Mouse (Mus musculus): ENCODE results near the gene Suox. TPM values are rescaled to one million over a fixed set of nuclear protein-coding genes. Genes with fewer than 3 reads are reported as not detected.
"Not testable (repeated sequence)": the region's sequence is repeated elsewhere in the genome, so short reads cannot be mapped to it uniquely, and the experiment has no call there.

The Suox gene
- polyA plus RNA-seq, 1 experiment from 2014 or later = 11.4 TPM

- H3K27me3 ChIP-seq (ENCODE audit: control insufficient read depth, insufficient read depth, low read length); H3K4me1 ChIP-seq (ENCODE audit: control insufficient read depth in 2 of 2, insufficient read depth in 2 of 2, low read length in 2 of 2); H3K4me3 ChIP-seq (ENCODE audit: control insufficient read depth in 1 of 2, insufficient read depth in 1 of 2, low read depth in 1 of 2, low read length in 2 of 2); ATAC-seq (ENCODE audit: insufficient number of reproducible peaks, insufficient read depth, low FRiP score, low read depth); H3K27ac ChIP-seq (replicated peaks in 1 of 2; ENCODE audit: control insufficient read depth in 1 of 2, insufficient read depth in 1 of 2, low read depth in 2 of 2, low read length in 2 of 2); H3K4me2 ChIP-seq (ENCODE audit: low read length); H3K9me3 ChIP-seq (ENCODE audit: control insufficient read depth, low read length); H3K9ac ChIP-seq (ENCODE audit: low read length): not testable (repeated sequence)
- H3K36me3 ChIP-seq (ENCODE audit: control insufficient read depth, insufficient read depth, low read length) = peaks cover 27% of the 10 kb centered on the region
- 76% methylated on average over 3 of the region's 4 CpGs for WGBS
Measured at GRCm38 (mm10) chr10:128623106-128623613, 50.7 kb downstream of the Suox start.

- H3K4me1 ChIP-seq (ENCODE audit: control insufficient read depth in 2 of 2, insufficient read depth in 2 of 2, low read length in 2 of 2) = peaks cover 2 to 7% of the 10 kb centered on the region in 2 experiments; a peak in 3 of 4 replicates
- no peaks in the 10 kb centered on the region for H3K9me3 ChIP-seq (ENCODE audit: control insufficient read depth, low read length)
- peaks cover 27% of the 10 kb centered on the region for H3K36me3 ChIP-seq (ENCODE audit: control insufficient read depth, insufficient read depth, low read length)
- no peak overlapping the region for H3K4me3 ChIP-seq (ENCODE audit: control insufficient read depth in 1 of 2, insufficient read depth in 1 of 2, low read depth in 1 of 2, low read length in 2 of 2)
- H3K27me3 ChIP-seq (ENCODE audit: control insufficient read depth, insufficient read depth, low read length) = no peaks in the 10 kb centered on the region
- 83% methylated on average over 4 of the region's 4 CpGs for WGBS
- no peak overlapping the region for H3K27ac ChIP-seq (replicated peaks in 1 of 2; ENCODE audit: control insufficient read depth in 1 of 2, insufficient read depth in 1 of 2, low read depth in 2 of 2, low read length in 2 of 2)
- ATAC-seq (ENCODE audit: insufficient number of reproducible peaks, insufficient read depth, low FRiP score, low read depth) = no peak
- H3K9ac ChIP-seq (ENCODE audit: low read length) = no peak overlapping the region
- no peak overlapping the region for H3K4me2 ChIP-seq (ENCODE audit: low read length)
Measured at GRCm38 (mm10) chr10:128622702-128623101, 51.2 kb downstream of the Suox start.

- peaks cover 27% of the 10 kb centered on the region for H3K36me3 ChIP-seq (ENCODE audit: control insufficient read depth, insufficient read depth, low read length)
- 78% methylated on average over 3 of the region's 3 CpGs for WGBS
- H3K4me3 ChIP-seq (ENCODE audit: control insufficient read depth in 1 of 2, insufficient read depth in 1 of 2, low read depth in 1 of 2, low read length in 2 of 2) = no peak overlapping the region
- no peak overlapping the region for H3K9ac ChIP-seq (ENCODE audit: low read length)
- H3K4me1 ChIP-seq (ENCODE audit: control insufficient read depth in 2 of 2, insufficient read depth in 2 of 2, low read length in 2 of 2) = peaks cover 2 to 7% of the 10 kb centered on the region in 2 experiments; a peak in 3 of 4 replicates
- no peak overlapping the region for H3K27ac ChIP-seq (replicated peaks in 1 of 2; ENCODE audit: control insufficient read depth in 1 of 2, insufficient read depth in 1 of 2, low read depth in 2 of 2, low read length in 2 of 2)
- H3K9me3 ChIP-seq (ENCODE audit: control insufficient read depth, low read length) = no peaks in the 10 kb centered on the region
- no peak for ATAC-seq (ENCODE audit: insufficient number of reproducible peaks, insufficient read depth, low FRiP score, low read depth)
- no peak overlapping the region for H3K4me2 ChIP-seq (ENCODE audit: low read length)
- H3K27me3 ChIP-seq (ENCODE audit: control insufficient read depth, insufficient read depth, low read length) = no peaks in the 10 kb centered on the region
Measured at GRCm38 (mm10) chr10:128621986-128622520, 51.8 kb downstream of the Suox start.

DNA sequence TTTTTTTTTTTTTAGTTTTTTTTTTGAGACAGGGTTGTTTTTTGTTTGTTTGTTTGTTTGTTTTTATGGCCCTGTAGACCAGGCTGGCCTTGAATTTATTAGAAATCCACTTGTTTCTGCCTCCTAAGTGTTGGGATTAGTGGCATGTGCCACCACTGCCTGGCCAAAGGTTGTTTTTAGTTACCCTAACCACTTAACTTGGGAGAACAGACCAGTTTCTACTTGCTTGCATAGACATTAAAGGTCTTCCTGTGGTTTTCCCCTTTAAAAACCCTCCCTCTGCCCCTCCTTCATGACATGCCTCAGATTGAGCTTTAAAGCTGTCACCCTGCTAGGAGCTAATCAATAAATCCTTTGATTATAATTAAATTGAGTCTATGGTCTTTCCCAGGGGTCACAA is 53.6 kb downstream of the Suox start:
- no peak overlapping the region for H3K4me2 ChIP-seq (ENCODE audit: low read length)
- no peak overlapping the region for H3K9ac ChIP-seq (ENCODE audit: low read length)
- no peaks in the 10 kb centered on the region for H3K9me3 ChIP-seq (ENCODE audit: control insufficient read depth, low read length)
- no peak for ATAC-seq (ENCODE audit: insufficient number of reproducible peaks, insufficient read depth, low FRiP score, low read depth)
- H3K4me3 ChIP-seq (ENCODE audit: control insufficient read depth in 1 of 2, insufficient read depth in 1 of 2, low read depth in 1 of 2, low read length in 2 of 2) = no peak overlapping the region
- no peaks in the 10 kb centered on the region for H3K27me3 ChIP-seq (ENCODE audit: control insufficient read depth, insufficient read depth, low read length)
- peaks cover 2 to 3% of the 10 kb centered on the region in 2 experiments; a peak in 3 of 4 replicates for H3K4me1 ChIP-seq (ENCODE audit: control insufficient read depth in 2 of 2, insufficient read depth in 2 of 2, low read length in 2 of 2)
- no peak overlapping the region for H3K27ac ChIP-seq (replicated peaks in 1 of 2; ENCODE audit: control insufficient read depth in 1 of 2, insufficient read depth in 1 of 2, low read depth in 2 of 2, low read length in 2 of 2)
- peaks cover 24% of the 10 kb centered on the region for H3K36me3 ChIP-seq (ENCODE audit: control insufficient read depth, insufficient read depth, low read length)

Other genes starting within 250 kb of the Suox start
- gene Smarcc2, start 214.8 kb downstream of the Suox start, polyA plus RNA-seq (2014; fragmentation: Nextera tagmentation; extraction: Ambion mirVana) = 62.4 and 63.7 TPM in 2 replicates
- 1,060 and 1,246 TPM in 2 replicates for gene Myl6, start 179.9 kb downstream of the Suox start, polyA plus RNA-seq (2014; fragmentation: Nextera tagmentation; extraction: Ambion mirVana)
- gene Myl6b, start 175.4 kb downstream of the Suox start, polyA plus RNA-seq (2014; fragmentation: Nextera tagmentation; extraction: Ambion mirVana) = 5.0 and 5.5 TPM in 2 replicates
- gene Esyt1, start 148.2 kb downstream of the Suox start, polyA plus RNA-seq (2014; fragmentation: Nextera tagmentation; extraction: Ambion mirVana) = 17.3 and 17.8 TPM in 2 replicates
- 7.3 and 8.2 TPM in 2 replicates for gene Zc3h10, start 126.3 kb downstream of the Suox start, polyA plus RNA-seq (2014; fragmentation: Nextera tagmentation; extraction: Ambion mirVana)
- 2,755 and 3,168 TPM in 2 replicates for gene Rpl41, start 124.8 kb downstream of the Suox start, polyA plus RNA-seq (2014; fragmentation: Nextera tagmentation; extraction: Ambion mirVana)
- gene Pa2g4, start 108.1 kb downstream of the Suox start, polyA plus RNA-seq (2014; fragmentation: Nextera tagmentation; extraction: Ambion mirVana) = 123 TPM in 2 replicates
- 2.9 and 3.5 TPM in 2 replicates for gene Erbb3, start 84.4 kb downstream of the Suox start, polyA plus RNA-seq (2014; fragmentation: Nextera tagmentation; extraction: Ambion mirVana)
- 540 and 605 TPM in 2 replicates for gene Rps26, start 47.3 kb downstream of the Suox start, polyA plus RNA-seq (2014; fragmentation: Nextera tagmentation; extraction: Ambion mirVana)
- 1.5 and 1.8 TPM in 2 replicates for gene Ikzf4, start 28.1 kb downstream of the Suox start, polyA plus RNA-seq (2014; fragmentation: Nextera tagmentation; extraction: Ambion mirVana)
- 56.7 and 58.3 TPM in 2 replicates for gene Rab5b, start 22.2 kb upstream of the Suox start, polyA plus RNA-seq (2014; fragmentation: Nextera tagmentation; extraction: Ambion mirVana)
- 3.6 and 4.7 TPM in 2 replicates for gene Pmel, start 30.1 kb upstream of the Suox start, polyA plus RNA-seq (2014; fragmentation: Nextera tagmentation; extraction: Ambion mirVana)
- gene Cdk2, start 31.0 kb upstream of the Suox start, polyA plus RNA-seq (2014; fragmentation: Nextera tagmentation; extraction: Ambion mirVana) = 89.2 and 90.3 TPM in 2 replicates
- 5.4 and 7.1 TPM in 2 replicates for gene Dgka, start 70.8 kb upstream of the Suox start, polyA plus RNA-seq (2014; fragmentation: Nextera tagmentation; extraction: Ambion mirVana)
- gene Pym1, start 73.8 kb upstream of the Suox start, polyA plus RNA-seq (2014; fragmentation: Nextera tagmentation; extraction: Ambion mirVana) = 16.0 and 18.3 TPM in 2 replicates
- 1.1 and 1.8 TPM in 2 replicates for gene Mmp19, start 116.8 kb upstream of the Suox start, polyA plus RNA-seq (2014; fragmentation: Nextera tagmentation; extraction: Ambion mirVana)
- gene Dnajc14, start 130.0 kb upstream of the Suox start, polyA plus RNA-seq (2014; fragmentation: Nextera tagmentation; extraction: Ambion mirVana) = 28.2 and 31.0 TPM in 2 replicates
- 16.6 and 18.2 TPM in 2 replicates for gene Tmem198b, start 130.3 kb upstream of the Suox start, polyA plus RNA-seq (2014; fragmentation: Nextera tagmentation; extraction: Ambion mirVana)
- gene Sarnp, start 143.3 kb upstream of the Suox start, polyA plus RNA-seq (2014; fragmentation: Nextera tagmentation; extraction: Ambion mirVana) = 157 and 168 TPM in 2 replicates
- gene Ormdl2, start 147.6 kb upstream of the Suox start, polyA plus RNA-seq (2014; fragmentation: Nextera tagmentation; extraction: Ambion mirVana) = 41.4 and 46.1 TPM in 2 replicates
- 2.3 and 3.4 TPM in 2 replicates for gene Gdf11, start 217.6 kb upstream of the Suox start, polyA plus RNA-seq (2014; fragmentation: Nextera tagmentation; extraction: Ambion mirVana)
- gene Cd63, start 226.9 kb upstream of the Suox start, polyA plus RNA-seq (2014; fragmentation: Nextera tagmentation; extraction: Ambion mirVana) = 363 and 394 TPM in 2 replicates
- 7.7 and 11.5 TPM in 2 replicates for gene Rdh5, start 248.8 kb upstream of the Suox start, polyA plus RNA-seq (2014; fragmentation: Nextera tagmentation; extraction: Ambion mirVana)
- 239 and 251 TPM in 2 replicates for gene Bloc1s1, start 250.0 kb upstream of the Suox start, polyA plus RNA-seq (2014; fragmentation: Nextera tagmentation; extraction: Ambion mirVana)

Measured in heart, embryonic 14.5 days (tissue).